Mouse (Mus musculus) right cerebral cortex, adult 2 months (tissue): ENCODE data around the gene Gm8297.
"Not testable (repeated sequence)": the region's sequence is repeated elsewhere in the genome, so short reads cannot be mapped to it uniquely, and the experiment has no call there.

ENCODE experiments used
- DNase-seq, 2 experiments: peaks; one replicate each; pipeline ENCODE4 v3.0.0; 2021 to 2022; ENCODE audit warnings: low spot score in 2 of 2

The Gm8297 gene

DNA sequence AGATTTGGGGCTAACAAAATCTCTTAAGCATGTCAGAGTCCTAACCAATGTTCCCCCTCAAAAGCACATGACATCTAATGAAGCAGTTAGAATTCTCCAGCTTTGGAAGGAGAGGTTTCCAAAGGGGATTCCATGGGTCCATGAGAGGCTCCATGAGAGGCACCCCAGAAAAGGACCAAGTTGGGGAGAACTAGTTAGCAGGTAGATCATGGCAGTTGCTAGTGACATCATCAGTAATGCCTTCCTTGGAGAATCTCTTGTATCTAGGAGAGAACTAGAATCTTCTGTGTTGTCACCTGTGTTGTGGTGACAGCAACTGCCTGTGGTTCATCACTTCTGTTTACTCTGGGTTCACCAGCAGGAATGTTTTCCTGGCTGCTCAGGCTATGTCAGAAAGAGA is at the start of gene Gm8297:
Gene Gm8297, plus strand, starts transcription at position 301 of the 400 bp plus-strand sequence.
- DNase-seq: not testable (repeated sequence)

DNA sequence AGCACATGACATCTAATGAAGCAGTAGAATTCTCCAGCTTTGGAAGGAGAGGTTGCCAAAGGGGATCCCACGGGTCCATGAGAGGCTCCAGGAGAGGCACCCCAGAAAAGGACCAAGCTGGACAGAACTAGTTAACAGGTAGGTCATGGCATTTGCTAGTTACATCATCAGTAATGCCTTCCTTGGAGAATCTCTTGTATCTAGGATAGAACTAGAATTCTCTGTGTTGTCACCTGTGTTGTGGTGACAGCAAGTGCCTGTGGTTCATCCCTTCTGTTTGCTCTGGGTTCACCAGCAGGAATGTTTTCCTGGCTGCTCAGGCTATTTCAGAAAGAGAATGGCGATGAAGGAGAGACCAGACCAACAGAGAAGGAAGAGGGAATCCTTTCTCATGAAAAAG is 31.9 kb downstream of the Gm8297 start, which contains the start of gene Gm3298:
Gene Gm3298, plus strand, starts transcription at position 301 of the 400 bp plus-strand sequence.
- DNase-seq: not testable (repeated sequence)
